Mouse (Mus musculus) retina, embryonic 14.5 days (tissue): Measurements from ENCODE around the gene Cat.
A peak's percentile ranks its signal among the peaks of the same experiment; 100 is the strongest.

ENCODE experiments used
- DNase-seq: peaks from one replicate; pipeline ENCODE4 v3.0.0-alpha.2; 2015; ENCODE audit warnings: low spot score

The Cat gene

GRCm38 (mm10) chr2:103484617-103485401, at the start of gene Cat:
Gene Cat (minus strand): TSS chr2:103485160.
- peak; percentile 94 for DNase-seq

GRCm38 (mm10) chr2:103525596-103525995, 40.6 kb upstream of the Cat start:
- no peak for DNase-seq

DNA sequence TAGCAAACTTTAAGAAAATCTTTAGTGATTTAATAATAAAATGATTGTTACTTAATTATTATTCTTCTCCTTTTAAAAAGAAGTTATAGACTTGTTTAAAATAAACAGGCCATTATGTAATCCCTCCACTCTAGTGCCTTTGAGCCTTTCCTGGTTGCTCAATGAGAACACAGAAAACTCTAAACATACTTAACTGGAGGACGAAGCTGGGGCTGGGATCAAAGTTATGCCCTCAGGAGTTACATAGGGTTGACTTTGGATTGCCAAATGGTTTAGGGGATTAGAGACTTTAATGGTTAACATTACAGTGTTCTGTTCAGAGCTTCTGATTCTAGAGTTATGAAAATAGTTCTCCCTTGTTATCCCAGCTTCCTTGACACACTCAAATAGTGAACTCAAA, 31.5 kb upstream of the Cat start:
- DNase-seq = no peak

- no peak for DNase-seq
Measured at GRCm38 (mm10) chr2:103515513-103516180, 30.7 kb upstream of the Cat start.

DNA sequence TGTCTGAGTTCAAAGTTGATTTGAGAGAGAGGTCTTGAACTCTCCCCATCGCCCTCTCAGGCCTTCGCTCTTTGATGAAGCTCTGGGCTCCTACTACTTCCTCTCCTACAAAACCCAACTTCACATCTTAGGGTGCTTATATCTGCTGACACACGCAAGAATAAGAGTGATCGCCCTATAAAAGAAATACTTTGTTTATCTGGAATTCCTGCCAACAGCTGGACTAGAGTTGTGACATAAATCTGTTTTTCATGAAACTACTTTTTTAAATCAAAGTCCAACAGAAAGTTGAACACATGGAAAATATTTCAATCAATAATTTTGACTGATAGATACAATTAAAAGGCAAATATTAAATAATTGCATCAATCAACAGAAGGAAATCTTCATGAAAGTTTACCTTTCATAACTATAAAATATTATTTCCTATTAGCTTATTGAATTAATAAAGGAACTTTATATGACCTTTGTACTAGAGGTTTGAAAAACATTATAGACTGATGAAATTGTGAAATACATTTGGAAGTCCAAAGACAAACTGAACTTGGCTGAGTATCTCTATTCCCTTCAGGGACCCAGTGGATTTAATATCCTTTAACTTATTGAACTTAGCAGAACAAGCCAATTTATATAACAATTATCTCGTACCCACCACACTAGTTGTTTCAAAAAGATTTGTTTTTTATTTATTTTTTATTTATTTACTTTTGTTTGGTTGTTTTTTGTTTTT, 27.3 kb upstream of the Cat start:
- no peak for DNase-seq

DNA sequence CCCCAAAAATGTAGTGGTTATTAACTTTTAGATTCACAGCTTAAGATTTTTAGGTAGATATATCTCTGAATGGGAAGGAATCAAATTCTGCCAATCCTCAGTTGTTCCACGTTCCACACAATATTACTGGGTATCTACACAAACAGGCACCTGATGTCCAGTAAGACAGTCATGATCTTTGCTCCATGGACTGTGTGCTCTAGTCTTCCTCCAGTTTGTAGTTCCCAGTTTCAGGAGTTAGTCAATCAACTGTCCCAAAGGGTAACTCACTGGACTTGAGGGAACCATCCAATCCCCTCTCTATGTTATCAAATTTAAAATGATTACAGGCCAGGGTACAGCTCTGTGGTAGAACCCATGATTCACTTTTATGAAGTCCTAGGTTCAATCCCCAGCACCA, 26.7 kb upstream of the Cat start:
- DNase-seq = no peak

GRCm38 (mm10) chr2:103511042-103511441, 26.1 kb upstream of the Cat start:
- no peak for DNase-seq

- DNase-seq = no peak
Measured at GRCm38 (mm10) chr2:103507651-103508050, 22.7 kb upstream of the Cat start.

DNA sequence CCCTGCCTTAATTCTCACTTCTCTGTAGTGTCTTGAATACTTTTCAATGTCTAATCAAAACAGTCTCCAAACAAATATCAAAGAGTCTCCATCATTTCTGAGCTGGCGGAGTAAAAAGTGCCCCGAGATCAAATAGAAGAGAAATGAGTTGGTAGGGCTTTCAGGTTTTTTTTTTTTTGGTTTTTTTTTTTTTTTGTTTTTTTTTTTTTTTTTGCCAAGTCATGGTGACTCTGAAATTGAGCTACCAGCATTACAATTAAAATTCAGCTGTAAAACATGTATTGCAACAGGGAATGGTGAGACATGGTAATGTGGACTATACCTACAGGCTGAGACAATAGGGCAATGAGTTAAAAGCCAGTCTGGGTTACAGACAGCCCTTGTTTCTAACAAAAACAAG, 21.0 kb upstream of the Cat start:
- DNase-seq = no peak

DNA sequence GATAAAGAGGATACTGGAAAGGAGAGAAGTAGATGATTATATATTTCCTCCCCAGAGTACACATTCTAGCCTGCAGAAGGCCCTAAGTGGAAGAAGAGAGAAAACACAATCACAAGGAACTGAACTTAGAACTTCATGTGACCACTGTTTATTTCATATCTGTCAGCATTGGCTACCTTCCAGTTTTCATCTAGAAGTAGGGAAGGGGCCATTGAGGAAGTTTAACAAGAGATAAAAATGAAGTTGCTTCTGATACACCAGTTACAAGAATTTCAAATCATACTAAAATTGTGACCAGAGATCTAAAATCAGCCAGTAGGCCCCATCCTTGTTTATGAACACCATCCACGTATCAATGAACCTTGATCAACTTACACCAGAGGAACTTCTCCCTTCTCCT, 19.5 kb upstream of the Cat start:
- DNase-seq = no peak

DNA sequence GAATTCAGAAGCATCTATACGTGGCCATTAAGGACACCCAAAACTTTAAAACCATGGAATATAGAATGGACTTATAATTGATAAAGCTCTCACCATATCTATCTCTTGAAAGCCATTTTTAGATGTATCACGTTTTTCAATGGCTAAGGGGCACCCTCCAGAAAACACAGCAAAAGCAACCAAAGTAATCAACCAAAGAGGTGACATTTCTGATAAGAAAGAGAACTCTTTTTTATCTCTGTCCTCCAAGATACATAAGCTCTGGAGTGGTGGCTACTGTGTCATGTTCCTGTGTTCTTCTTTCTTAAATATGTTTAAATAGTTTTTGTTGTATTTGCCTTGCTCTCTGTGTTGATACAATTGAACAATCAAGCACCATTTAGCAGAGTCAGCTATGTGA, 15.8 kb upstream of the Cat start:
- DNase-seq = no peak

DNA sequence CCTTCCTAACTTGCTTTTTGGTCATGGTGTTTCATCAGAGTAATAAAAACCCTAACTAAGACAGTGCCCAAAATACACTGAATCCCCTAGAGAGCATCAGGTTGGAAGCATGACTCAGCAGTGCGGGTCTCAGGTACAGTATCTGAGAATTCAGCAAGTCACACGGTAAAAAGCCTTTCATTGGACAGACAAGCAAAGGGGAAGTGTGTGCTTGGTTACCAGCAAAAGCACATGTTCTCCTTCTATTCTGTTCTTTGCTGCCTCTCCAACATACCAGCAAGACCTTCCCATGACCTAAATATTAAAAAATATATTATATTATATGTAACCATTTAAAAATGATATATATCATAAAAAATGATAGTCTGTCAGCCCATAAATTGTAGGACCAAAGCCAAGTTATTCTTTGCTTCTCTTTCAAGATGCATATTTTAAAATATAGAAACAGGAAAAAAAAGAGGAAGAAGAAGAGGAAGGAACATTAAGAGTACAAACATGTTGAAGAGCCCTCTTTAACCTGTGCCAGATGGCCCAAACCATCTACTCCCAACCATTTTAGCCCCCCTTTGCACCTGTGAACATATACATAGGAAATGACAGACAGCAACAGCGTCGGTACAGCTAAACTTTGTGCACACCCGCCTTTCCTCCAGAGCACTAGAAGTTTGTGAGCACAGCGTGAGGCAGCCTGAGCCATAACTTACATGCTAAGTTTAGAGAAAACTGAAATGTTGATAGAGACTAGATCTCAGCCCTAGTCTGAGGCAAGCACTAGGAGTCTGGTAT, 10.9 kb upstream of the Cat start:
- DNase-seq = no peak

GRCm38 (mm10) chr2:103493827-103494226, 8.9 kb upstream of the Cat start:
- DNase-seq = no peak

GRCm38 (mm10) chr2:103492526-103492925, 7.6 kb upstream of the Cat start:
- no peak for DNase-seq

DNA sequence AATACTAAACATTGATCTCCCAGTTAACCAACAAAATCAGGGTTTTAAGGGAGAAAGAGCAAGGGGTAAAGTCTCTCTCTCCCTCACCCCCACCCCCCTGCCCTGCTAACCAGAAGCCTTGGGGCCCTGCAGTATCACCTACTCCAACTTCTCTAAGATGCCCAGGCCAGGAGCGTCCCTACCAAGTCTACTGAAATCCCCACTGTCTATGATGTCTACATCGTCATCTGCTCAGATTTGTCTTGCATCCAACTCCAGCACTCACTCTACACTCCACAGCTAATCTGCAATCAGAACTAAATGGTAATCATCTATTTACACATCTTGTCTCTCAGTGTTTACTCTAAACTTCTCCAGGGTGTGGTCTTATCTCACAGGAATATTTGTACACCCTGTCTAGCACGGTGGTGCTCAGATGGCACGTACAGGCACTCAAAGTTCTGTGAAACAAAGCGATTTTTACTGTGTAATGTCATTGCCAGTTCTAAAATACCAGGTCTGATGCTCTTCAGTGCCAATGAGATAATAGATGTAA, 907 bp downstream of the Cat start:
- DNase-seq = peak; percentile 2

- no peak for DNase-seq
Measured at GRCm38 (mm10) chr2:103483289-103483985, 1.5 kb downstream of the Cat start.

DNA sequence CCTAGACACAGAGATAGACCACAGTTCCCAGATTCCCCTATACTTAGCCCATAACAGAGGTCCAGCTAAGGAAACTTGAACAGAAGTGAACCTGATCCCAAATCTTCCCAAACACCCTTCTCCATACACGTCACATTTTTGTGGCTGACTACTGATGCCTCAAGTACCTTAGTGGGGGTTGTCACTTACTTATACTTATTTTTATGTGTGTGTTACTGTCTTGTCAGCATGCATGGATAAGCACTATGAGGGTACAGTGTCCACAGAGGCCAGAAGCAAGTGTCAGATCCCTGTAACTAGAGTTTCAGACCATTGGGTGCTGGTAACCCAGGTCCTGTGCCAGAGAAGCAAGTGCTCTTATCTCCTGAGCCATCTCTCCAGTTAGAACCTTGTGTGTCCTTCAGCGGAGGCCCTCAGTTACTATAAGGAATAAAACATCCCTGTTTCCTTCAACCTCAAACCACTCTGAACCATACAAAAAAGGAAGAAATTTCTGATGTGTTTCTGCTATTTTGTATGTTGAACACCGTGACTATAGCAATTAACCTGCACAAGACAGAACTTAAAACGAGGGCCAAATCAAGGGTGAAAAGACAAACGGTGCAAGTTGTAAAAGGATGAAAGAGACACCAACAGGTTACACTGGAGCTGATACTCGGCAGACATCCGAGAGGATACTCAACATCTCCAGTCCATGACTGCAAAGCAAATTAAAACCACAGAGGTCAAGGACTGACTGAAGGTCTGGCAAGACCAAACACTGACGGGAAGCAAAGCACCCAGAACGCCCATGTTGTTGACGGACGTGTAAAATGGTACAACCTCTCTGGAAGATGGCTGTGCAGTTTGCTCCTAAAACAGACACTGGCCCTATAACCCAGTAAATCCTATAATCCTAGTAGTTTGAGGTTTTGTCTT, 3.4 kb downstream of the Cat start:
- no peak for DNase-seq

DNA sequence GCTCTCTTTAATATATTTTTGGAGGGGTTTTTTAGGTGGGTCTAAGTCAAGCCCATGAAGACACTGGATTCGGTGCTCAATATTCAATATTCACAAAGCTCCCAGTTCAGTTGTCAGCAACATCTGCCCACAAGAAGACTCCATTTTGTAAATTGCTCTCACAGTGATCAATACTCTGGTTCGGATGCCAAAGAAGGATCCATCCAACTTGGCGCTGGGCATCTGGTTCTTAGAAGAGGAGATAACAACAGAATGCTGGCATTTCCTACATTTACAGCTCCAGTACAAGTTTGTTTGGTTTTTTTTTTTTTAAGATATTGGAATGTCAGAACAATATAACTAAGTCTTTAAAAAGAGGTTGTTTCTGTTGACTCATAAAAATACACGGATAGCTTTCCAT, 4.1 kb downstream of the Cat start:
- DNase-seq = no peak

- DNase-seq = no peak
Measured at GRCm38 (mm10) chr2:103480240-103480639, 4.7 kb downstream of the Cat start.

- DNase-seq = no peak
Measured at GRCm38 (mm10) chr2:103478326-103478725, 6.6 kb downstream of the Cat start.
